Mouse (Mus musculus) megakaryocyte, adult 5-6 weeks (primary cell): ENCODE results near the gene Gm6583. TPM values are rescaled to one million over a fixed set of nuclear protein-coding genes. Genes with fewer than 3 reads are reported as not detected.

Experiments
- ATAC-seq: 2 replicates; pipeline ENCODE4 v1.8.0; 2016; ENCODE audit warnings: mild to moderate bottlenecking, inconsistent platforms; ENCODE audit not compliant: poor library complexity, severe bottlenecking
- total RNA-seq, 2 experiments: library from RNA; stranded (forward) in 1 of 2; stranded (reverse) in 1 of 2; fragments of 153-499, 151-499 nt in 1 of 2; fragments of 221-1000, 200-1000 nt in 1 of 2; gene quantifications; 2 replicates each; pipeline versions ENCODE4 v1.2.3 to v1.2.4; 2015 to 2017

The Gm6583 gene
- total RNA-seq (2015) (0.23 TPM in 1 of 2 replicates, not detected in the other), total RNA-seq (2017) (0.73 and 1.2 TPM in 2 replicates)

GRCm38 (mm10) chr5:112355910-112356309, at the start of gene Gm6583:
Gene Gm6583 (minus strand): TSS chr5:112356033.
- ATAC-seq: no peak

GRCm38 (mm10) chr5:112402437-112402836, 46.6 kb upstream of the Gm6583 start:
- no peak for ATAC-seq

- ATAC-seq: no peak
These were observed 43.5 kb upstream of the Gm6583 start for GRCm38 (mm10) chr5:112399284-112399683.

DNA sequence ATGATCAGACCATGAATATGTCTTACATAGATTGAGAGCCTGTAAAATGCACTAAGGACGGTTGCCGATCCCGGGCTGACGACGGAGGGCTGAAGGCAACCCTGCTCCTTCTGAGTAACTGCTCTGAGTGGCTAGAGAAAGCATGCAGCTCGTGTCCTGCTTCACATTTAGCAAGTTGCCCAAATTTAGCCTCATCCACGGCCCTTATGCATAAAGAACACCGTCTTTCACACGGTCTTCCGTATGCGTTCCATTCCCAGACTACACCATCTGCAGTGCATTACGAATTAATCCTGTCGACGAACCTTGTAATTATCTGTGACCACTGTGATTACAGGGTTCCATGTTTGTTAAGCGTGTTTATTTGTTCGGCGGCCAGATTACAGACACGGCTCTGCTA, 40.2 kb upstream of the Gm6583 start:
- ATAC-seq: no peak

GRCm38 (mm10) chr5:112394779-112395443, 39.1 kb upstream of the Gm6583 start, which contains the start of gene Asphd2:
Gene Asphd2 (minus strand): TSS chr5:112394866.
- ATAC-seq: no peak

DNA sequence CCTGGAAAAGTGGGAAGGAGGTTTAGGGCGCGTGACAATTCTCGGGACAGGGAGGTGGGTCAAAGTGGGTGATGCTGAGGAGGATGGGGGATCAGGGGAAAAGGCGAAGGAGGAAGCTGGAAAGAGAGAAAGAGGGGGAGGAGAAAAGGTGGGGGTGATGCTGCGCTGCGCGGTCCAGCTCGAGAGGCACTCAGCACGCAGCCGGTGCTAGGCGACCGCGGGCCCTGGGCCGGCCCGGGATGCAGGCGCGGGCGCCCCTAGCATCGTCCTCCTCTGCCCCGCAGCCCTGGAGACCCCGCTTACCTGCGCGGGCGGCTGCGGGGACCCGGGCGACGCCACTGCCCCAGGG, 38.6 kb upstream of the Gm6583 start:
- no peak for ATAC-seq

DNA sequence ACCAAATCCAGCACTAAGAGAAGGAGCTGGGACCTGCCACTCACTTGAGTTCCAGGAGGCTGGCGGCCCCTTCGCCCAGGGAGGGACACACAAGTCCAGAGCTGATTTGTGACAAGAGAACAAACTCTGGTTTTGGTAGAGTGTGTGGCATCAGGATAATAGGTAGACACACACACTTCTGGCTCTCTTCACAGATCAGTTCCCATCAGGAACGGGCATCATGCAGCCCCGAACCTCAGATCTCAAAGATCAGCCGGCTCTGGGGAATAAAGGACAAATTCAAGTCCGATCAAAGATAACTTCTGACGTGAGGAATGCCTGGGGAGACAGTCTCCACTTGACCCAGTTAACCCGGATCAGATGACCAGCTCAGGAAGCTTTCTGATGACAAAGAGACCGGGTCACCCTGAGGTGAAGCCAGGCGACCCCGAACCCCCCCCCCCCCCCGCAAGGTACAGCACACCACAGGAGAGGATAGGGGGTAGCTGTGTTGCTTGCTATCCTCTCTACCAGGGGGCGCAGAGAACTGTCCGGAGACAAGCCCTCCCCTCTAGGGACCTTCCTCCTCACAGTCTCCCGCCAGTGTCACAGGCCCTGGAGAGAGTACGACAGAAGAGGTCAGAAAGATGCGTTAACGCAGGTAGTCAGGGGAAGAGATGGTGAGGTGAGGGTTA, 38.0 kb upstream of the Gm6583 start:
- ATAC-seq: no peak

GRCm38 (mm10) chr5:112391676-112392323, 36.0 kb upstream of the Gm6583 start:
- ATAC-seq: no peak

DNA sequence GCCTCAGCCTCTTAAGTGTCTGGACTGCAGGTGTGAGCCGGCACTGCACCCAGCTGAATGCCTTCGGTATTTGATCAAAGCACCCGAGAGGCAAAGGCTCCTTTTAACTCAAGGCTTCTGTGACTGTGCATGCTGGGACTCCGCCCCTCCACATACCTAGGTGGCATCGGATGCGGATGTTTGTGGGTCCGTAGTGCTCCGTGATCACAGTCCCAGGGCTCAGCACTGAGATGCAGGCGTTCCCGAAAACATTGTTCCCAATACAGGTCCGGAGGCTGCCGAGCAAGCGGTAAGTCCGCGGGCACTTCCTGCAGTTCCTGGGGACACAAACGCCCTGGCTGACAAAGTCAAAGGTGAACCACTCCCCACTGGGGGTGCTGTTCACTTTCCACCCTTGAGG, 35.2 kb upstream of the Gm6583 start:
- ATAC-seq: no peak

DNA sequence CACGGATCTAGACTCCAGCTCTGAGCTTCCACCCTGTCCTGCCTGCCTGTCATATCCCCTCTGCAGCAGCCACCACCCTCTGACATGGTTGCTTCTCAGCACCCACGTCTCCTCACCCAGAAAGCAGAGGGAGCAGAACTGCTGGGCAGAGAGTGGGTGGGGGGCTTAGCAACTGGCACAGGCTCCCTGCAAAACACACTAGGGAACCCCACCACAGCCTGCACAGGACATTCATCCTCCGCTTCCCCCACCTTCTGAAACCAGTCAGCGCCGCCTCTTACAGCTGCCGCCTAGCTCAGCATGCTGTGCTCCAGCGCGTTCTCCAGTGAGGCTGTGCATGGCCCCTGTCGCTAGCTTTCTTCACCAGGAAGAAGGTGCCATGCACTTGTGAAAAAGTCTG, 33.5 kb upstream of the Gm6583 start:
- ATAC-seq: no peak

DNA sequence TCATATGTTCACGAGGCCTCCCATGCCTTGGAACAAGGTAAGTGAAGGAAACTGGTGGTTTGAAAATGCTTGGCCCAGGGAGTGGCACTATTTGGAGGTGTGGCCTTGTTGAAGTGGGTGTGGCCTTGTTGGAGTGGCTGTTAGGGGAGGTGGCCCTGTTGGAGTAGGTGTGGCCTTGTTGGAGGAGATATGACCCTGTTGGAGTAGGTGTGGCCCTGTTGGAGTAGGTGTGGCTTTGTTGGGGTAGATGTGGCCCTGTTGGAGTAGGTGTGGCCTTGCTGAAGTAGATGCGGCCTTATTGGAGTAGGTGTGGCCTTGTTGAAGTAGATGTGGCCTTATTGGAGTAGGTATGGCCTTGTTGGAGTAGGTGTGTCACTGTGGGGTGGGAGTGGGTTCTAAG, 30.1 kb upstream of the Gm6583 start:
- no peak for ATAC-seq

- peak; percentile 74 for ATAC-seq
These were observed 29.1 kb upstream of the Gm6583 start for GRCm38 (mm10) chr5:112384805-112385472.

GRCm38 (mm10) chr5:112382641-112383330, 27.0 kb upstream of the Gm6583 start:
- ATAC-seq: no peak

- no peak for ATAC-seq
These were observed 26.2 kb upstream of the Gm6583 start for GRCm38 (mm10) chr5:112382042-112382441.

GRCm38 (mm10) chr5:112381154-112381553, 25.3 kb upstream of the Gm6583 start:
- no peak for ATAC-seq

GRCm38 (mm10) chr5:112378716-112379115, 22.9 kb upstream of the Gm6583 start:
- no peak for ATAC-seq

GRCm38 (mm10) chr5:112377380-112377779, 21.5 kb upstream of the Gm6583 start:
- no peak for ATAC-seq

DNA sequence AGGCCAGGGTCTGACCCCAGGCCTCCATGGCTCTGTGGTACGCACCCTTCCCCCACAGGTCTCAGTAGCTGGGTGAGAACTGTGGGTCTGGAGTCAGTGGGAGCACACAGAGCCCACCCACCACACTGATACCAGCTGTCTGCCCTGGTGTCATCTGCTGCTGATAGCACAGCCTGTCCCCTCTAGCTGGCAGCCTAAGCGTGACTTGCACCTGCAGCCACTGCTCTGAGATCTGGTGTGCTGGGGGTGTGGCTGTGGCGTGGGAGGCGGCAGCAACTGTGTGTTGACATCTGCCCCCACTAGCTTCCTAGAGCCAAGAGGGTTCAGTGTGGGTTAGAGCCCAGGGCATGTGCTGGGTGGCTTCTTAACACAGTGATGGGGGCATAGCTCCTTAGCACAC, 20.3 kb upstream of the Gm6583 start:
- ATAC-seq: no peak

DNA sequence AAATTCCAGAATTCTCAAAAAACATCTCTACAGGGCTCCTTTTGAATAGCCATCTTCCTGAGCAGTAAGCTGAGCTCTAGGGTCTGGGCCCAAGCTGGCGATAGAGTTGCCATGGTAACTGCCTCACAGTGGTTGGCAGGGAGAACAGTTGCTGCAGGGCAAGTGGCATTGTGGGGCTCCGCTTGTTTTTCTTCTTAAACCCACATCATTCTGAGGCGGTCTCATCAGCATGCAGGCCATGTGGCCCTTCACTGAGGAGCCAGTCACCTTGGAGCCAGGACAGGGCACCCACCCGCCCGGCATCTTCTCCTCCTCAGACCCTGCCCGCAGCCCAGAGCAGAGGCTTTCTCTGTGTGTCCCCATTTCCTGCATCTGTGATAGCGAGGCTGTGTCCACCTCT, 16.1 kb upstream of the Gm6583 start:
- no peak for ATAC-seq

- ATAC-seq: no peak
These were observed 14.5 kb upstream of the Gm6583 start for GRCm38 (mm10) chr5:112370236-112370813.

DNA sequence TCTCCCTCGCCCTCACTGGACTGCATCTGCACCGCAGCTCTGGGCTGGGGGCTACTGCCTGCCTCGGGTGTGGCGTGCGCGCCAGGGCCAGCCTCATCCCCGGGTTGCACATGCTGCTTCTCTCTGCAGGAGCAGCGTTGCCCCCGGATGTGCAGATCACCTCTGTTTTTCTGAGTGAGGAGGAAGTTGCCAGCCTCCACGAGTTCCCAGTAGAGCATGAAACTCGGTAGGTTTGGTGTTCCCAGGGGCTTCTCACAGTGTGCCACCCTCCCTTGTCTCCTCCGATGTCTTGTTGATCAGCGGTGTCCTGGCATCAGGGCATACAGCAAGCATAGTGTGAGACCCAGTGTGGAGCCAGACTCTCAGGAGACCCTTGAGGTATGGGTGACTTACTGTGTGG, 13.5 kb upstream of the Gm6583 start:
- ATAC-seq: no peak
